Comparison of ENCODE assay signal across 27 mouse cellular contexts in the genomic region with DNA sequence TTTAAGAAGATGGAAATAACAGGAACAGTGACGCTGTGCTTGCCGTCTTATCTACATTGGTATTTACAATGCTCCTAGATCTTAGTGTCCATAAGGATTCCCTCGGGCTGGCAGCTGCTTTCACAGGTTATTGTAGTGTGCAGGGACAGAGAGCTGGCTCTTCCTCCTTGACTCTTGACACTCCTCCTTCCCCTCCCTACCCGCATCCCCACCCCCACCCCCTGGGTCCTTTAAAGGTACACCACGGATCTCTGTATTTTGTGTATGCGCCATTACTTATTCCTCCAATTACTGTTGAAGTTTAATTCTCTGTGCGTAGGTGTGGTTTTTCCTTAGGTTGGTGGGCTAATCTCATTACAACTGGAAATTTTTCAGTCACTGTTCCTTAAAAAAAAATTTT. TPM values are rescaled to one million over a fixed set of nuclear protein-coding genes. Genes with fewer than 3 reads are reported as not detected.
A peak's percentile ranks its signal among the peaks of the same experiment; 100 is the strongest.
DNase-seq lines count a peak whose midpoint lies in the region; ATAC-seq and TF ChIP-seq lines count a peak whose summit lies in the region.
"Had no signal": no experiment of that assay in that cellular context is flagged by ENCODE, and none has a peak within 500 bp of the region (broad histone marks: within the 10 kb centered on the region; RNA-seq: fewer than 3 reads in every experiment).

No protein-coding gene starts in this region.

- WGBS in hindbrain, embryonic 11.5 days, result 24% methylated on average over 7 of the region's 7 CpGs
- WGBS in hindbrain, embryonic 10.5 days, result 25% methylated on average over 7 of the region's 7 CpGs
- WGBS in midbrain, embryonic 11.5 days, result 26% methylated on average over 7 of the region's 7 CpGs
- WGBS in midbrain, postnatal 0 days, result 27% methylated on average over 7 of the region's 7 CpGs
- WGBS in limb, embryonic 11.5 days, result 18% methylated on average over 7 of the region's 7 CpGs

- no peaks in the 10 kb centered on the region for H3K9me3 ChIP-seq in hindbrain, embryonic 11.5 days (ENCODE audit: control insufficient read depth, low read length)
- H3K9me3 ChIP-seq in hindbrain, embryonic 10.5 days, result no peaks in the 10 kb centered on the region
- H3K9me3 ChIP-seq in midbrain, embryonic 11.5 days (ENCODE audit: control insufficient read depth, low read length), result no peaks in the 10 kb centered on the region
- no peaks in the 10 kb centered on the region for H3K9me3 ChIP-seq in midbrain, postnatal 0 days (ENCODE audit: low read length)
- H3K9me3 ChIP-seq in limb, embryonic 11.5 days (ENCODE audit: control insufficient read depth, low read length), result no peaks in the 10 kb centered on the region
- H3K9me3 ChIP-seq: forebrain, embryonic 12.5 days; heart, embryonic 12.5 days; intestine, embryonic 15.5 days; limb, embryonic 12.5 days; liver, embryonic 12.5 days had no signal

- no peak overlapping the region for H3K9ac ChIP-seq in hindbrain, embryonic 11.5 days (ENCODE audit: low read depth, low read length)
- H3K9ac ChIP-seq in midbrain, embryonic 11.5 days (ENCODE audit: low read length), result no peak overlapping the region
- H3K9ac ChIP-seq in midbrain, postnatal 0 days (replicated peaks; ENCODE audit: low read length, poor library complexity, severe bottlenecking), result no peak overlapping the region
- H3K9ac ChIP-seq in limb, embryonic 11.5 days (ENCODE audit: low read length), result no peak overlapping the region
- H3K9ac ChIP-seq: forebrain, embryonic 12.5 days; heart, embryonic 12.5 days; intestine, embryonic 15.5 days; limb, embryonic 12.5 days; liver, embryonic 12.5 days had no signal

- ATAC-seq in hindbrain, embryonic 11.5 days (ENCODE audit: low FRiP score), result no peak
- no peak for ATAC-seq in midbrain, embryonic 11.5 days (ENCODE audit: low FRiP score)
- ATAC-seq in midbrain, postnatal 0 days (ENCODE audit: low FRiP score), result no peak
- ATAC-seq in limb, embryonic 11.5 days (ENCODE audit: insufficient number of reproducible peaks, low FRiP score, low TSS enrichment, low read depth), result no peak
- ATAC-seq: hindbrain, embryonic 16.5 days; intestine, embryonic 15.5 days; liver, embryonic 12.5 days had no signal

- TF ChIP-seq CTCF in midbrain, postnatal 0 days (IDR thresholded peaks at IDR 0.05), result no peak

- no peak overlapping the region for H3K4me3 ChIP-seq in hindbrain, embryonic 11.5 days (ENCODE audit: low read depth, low read length)
- H3K4me3 ChIP-seq in hindbrain, embryonic 10.5 days, result no peak overlapping the region
- H3K4me3 ChIP-seq in midbrain, embryonic 11.5 days (ENCODE audit: low read depth, low read length), result no peak overlapping the region
- no peak overlapping the region for H3K4me3 ChIP-seq in midbrain, postnatal 0 days (ENCODE audit: low read depth, low read length)
- no peak overlapping the region for H3K4me3 ChIP-seq in limb, embryonic 11.5 days (ENCODE audit: low read depth, low read length)
- H3K4me3 ChIP-seq: erythroblast, embryonic 14.5 days; forebrain, embryonic 12.5 days; heart, embryonic 12.5 days; intestine, embryonic 15.5 days; limb, embryonic 12.5 days; liver, embryonic 12.5 days had no signal

- no peaks in the 10 kb centered on the region for H3K4me1 ChIP-seq in hindbrain, embryonic 11.5 days (replicated peaks; ENCODE audit: control insufficient read depth, insufficient read depth, low read length)
- peaks cover 25% of the 10 kb centered on the region for H3K4me1 ChIP-seq in hindbrain, embryonic 10.5 days (replicated peaks)
- peaks cover 6% of the 10 kb centered on the region for H3K4me1 ChIP-seq in midbrain, embryonic 11.5 days (ENCODE audit: control insufficient read depth, insufficient read depth, low read length)
- H3K4me1 ChIP-seq in midbrain, postnatal 0 days (ENCODE audit: insufficient read depth, low read length), result no peaks in the 10 kb centered on the region
- H3K4me1 ChIP-seq in limb, embryonic 11.5 days (ENCODE audit: control insufficient read depth, insufficient read depth, low read length), result 0 out of 2 replicates have a peak, but pooled peaks cover 4% of the 10 kb centered on the region
- H3K4me1 ChIP-seq: intestine, embryonic 15.5 days had no signal

- H3K27me3 ChIP-seq in hindbrain, embryonic 11.5 days (ENCODE audit: control insufficient read depth, insufficient read depth, low read length), result peaks cover 80% of the 10 kb centered on the region
- H3K27me3 ChIP-seq in hindbrain, embryonic 10.5 days (ENCODE audit: insufficient read depth, poor library complexity, severe bottlenecking), result peaks cover 96% of the 10 kb centered on the region
- peaks cover 79% of the 10 kb centered on the region for H3K27me3 ChIP-seq in midbrain, embryonic 11.5 days (ENCODE audit: control insufficient read depth, insufficient read depth, low read length)
- H3K27me3 ChIP-seq in midbrain, postnatal 0 days (ENCODE audit: insufficient read depth, low read length), result peaks cover 79% of the 10 kb centered on the region
- H3K27me3 ChIP-seq in limb, embryonic 11.5 days (ENCODE audit: control insufficient read depth, insufficient read depth, low read length), result peaks cover 43% of the 10 kb centered on the region

- H3K4me2 ChIP-seq in hindbrain, embryonic 11.5 days (replicated peaks; ENCODE audit: low read depth, low read length), result no peak overlapping the region
- H3K4me2 ChIP-seq in midbrain, embryonic 11.5 days, result no peak overlapping the region
- H3K4me2 ChIP-seq in midbrain, postnatal 0 days (ENCODE audit: low read depth, low read length, poor library complexity, severe bottlenecking), result no peak overlapping the region
- H3K4me2 ChIP-seq in limb, embryonic 11.5 days (ENCODE audit: low read depth, severe bottlenecking), result no peak overlapping the region
- H3K4me2 ChIP-seq: forebrain, embryonic 12.5 days; heart, embryonic 12.5 days; intestine, embryonic 15.5 days; limb, embryonic 12.5 days had no signal

- no peak overlapping the region for H3K27ac ChIP-seq in hindbrain, embryonic 11.5 days (ENCODE audit: low read depth, low read length)
- no peak overlapping the region for H3K27ac ChIP-seq in hindbrain, embryonic 10.5 days
- H3K27ac ChIP-seq in midbrain, embryonic 11.5 days (ENCODE audit: low read depth, low read length), result no peak overlapping the region
- H3K27ac ChIP-seq in midbrain, postnatal 0 days (ENCODE audit: low read depth, low read length), result no peak overlapping the region
- H3K27ac ChIP-seq in limb, embryonic 11.5 days (replicated peaks; ENCODE audit: low read depth, low read length), result no peak overlapping the region
- H3K27ac ChIP-seq: forebrain, embryonic 12.5 days; intestine, embryonic 15.5 days; limb, embryonic 12.5 days; liver, embryonic 12.5 days had no signal

- peak; percentile 27 for DNase-seq in hindbrain, embryonic 11.5 days (ENCODE audit: low spot score)
- DNase-seq in hindbrain, embryonic 10.5 days (ENCODE audit: low spot score), result no peak
- DNase-seq in midbrain, embryonic 11.5 days (ENCODE audit: low spot score, missing footprints), result peak; percentile 83
- no peak for DNase-seq in midbrain, postnatal 0 days (ENCODE audit: low spot score)
- peak; percentile 33 for DNase-seq in ZHBTc4 (ENCODE audit: low read depth, low spot score)
- DNase-seq in limb, embryonic 11.5 days (ENCODE audit: low spot score), result peak; percentile 20
- DNase-seq in liver, result no peak
- DNase-seq: adrenal gland, postnatal 14 days; B cell, adult 2 months; cerebellum, adult 11 months; cerebellum, adult 9-10 months; cerebellum, postnatal 36 days; gastrocnemius, postnatal 36 days; heart, adult 18-20 months; heart, postnatal 10 days; kidney, postnatal 14 days; layer of hippocampus, adult 9-11 months; lung, adult 18-20 months; lung, postnatal 14 days; right cerebral cortex, postnatal 14 days had no signal

- H3K36me3 ChIP-seq in hindbrain, embryonic 11.5 days (ENCODE audit: control insufficient read depth, insufficient read depth, low read length), result no peaks in the 10 kb centered on the region
- no peaks in the 10 kb centered on the region for H3K36me3 ChIP-seq in hindbrain, embryonic 10.5 days
- H3K36me3 ChIP-seq in midbrain, embryonic 11.5 days (ENCODE audit: control insufficient read depth, insufficient read depth, low read length), result no peaks in the 10 kb centered on the region
- H3K36me3 ChIP-seq in midbrain, postnatal 0 days (ENCODE audit: insufficient read depth, low read length), result no peaks in the 10 kb centered on the region
- H3K36me3 ChIP-seq in limb, embryonic 11.5 days (ENCODE audit: control insufficient read depth, insufficient read depth, low read length), result no peaks in the 10 kb centered on the region
- H3K36me3 ChIP-seq: forebrain, embryonic 12.5 days; heart, embryonic 12.5 days; intestine, embryonic 15.5 days; limb, embryonic 12.5 days; liver, embryonic 12.5 days had no signal

RNA-seq across cellular contexts. Expression of a gene that starts 41.8 kb away (rescaled TPM):
- 1.3 and 1.9 TPM in 2 replicates for polyA plus RNA-seq in hindbrain, embryonic 11.5 days (2014; fragmentation: Nextera tagmentation; extraction: Ambion mirVana)
- 1.7 and 1.9 TPM in 2 replicates for polyA plus RNA-seq in hindbrain, embryonic 10.5 days (2016; fragmentation: Nextera tagmentation; extraction: Ambion mirVana)
- polyA plus RNA-seq in midbrain, embryonic 11.5 days (2014; fragmentation: Nextera tagmentation; extraction: Ambion mirVana), result 1.7 and 2.1 TPM in 2 replicates
- 0.60 and 1.3 TPM in 2 replicates for total RNA-seq in midbrain, postnatal 0 days (2014; rRNA removed)
- polyA plus RNA-seq in midbrain, postnatal 0 days (2015; fragmentation: Nextera tagmentation; extraction: Ambion mirVana), result 1.5 TPM in 2 replicates
- 0.67 and 0.88 TPM in 2 replicates for polyA plus RNA-seq in limb, embryonic 11.5 days (2014; fragmentation: Nextera tagmentation; extraction: Ambion mirVana)
- polyA plus RNA-seq: erythroblast, embryonic 14.5 days had no signal

Comparison
In these comparisons a context has a peak if more than half of its experiments do, and no peak if none do; other contexts are left out.
1. DNase-seq: peak in hindbrain, embryonic 11.5 days (single experiment), midbrain, embryonic 11.5 days (single experiment), ZHBTc4 (single experiment) and limb, embryonic 11.5 days (single experiment); none in hindbrain, embryonic 10.5 days (single experiment), midbrain, postnatal 0 days (single experiment) and liver (single experiment).